Mouse (Mus musculus) liver, embryonic 14.5 days (tissue): ENCODE measurements around the gene Rab3il1. TPM values are rescaled to one million over a fixed set of nuclear protein-coding genes. Genes with fewer than 3 reads are reported as not detected.
A peak's percentile ranks its signal among the peaks of the same experiment; 100 is the strongest.

ENCODE experiments used
- ATAC-seq: fragments of 200-750 bp; cut with Nextera tagmentation; 2 replicates; pipeline ENCODE4 v1.8.0; 2017; ENCODE audit warnings: moderate number of reproducible peaks, mild to moderate bottlenecking, moderate library complexity; ENCODE audit not compliant: insufficient read depth
- DNase-seq, 3 experiments: peaks; one replicate each; pipeline ENCODE4 v3.0.0-alpha.2; 2012 to 2013; ENCODE audit warnings: low read depth in 3 of 3, low spot score in 3 of 3
- H3K27ac ChIP-seq: fragments of 300-500 bp; sonication (generic); 2 replicates; pipeline ENCODE4 v1.5.1; 2014; ENCODE audit warnings: moderate library complexity, mild to moderate bottlenecking, control low read depth, inconsistent platforms
- H3K27me3 ChIP-seq: fragments of 300-500 bp; sonication (generic); 2 replicates; pipeline ENCODE4 v1.6.1; 2014; ENCODE audit warnings: mild to moderate bottlenecking, low read length, moderate library complexity; ENCODE audit not compliant: control insufficient read depth, insufficient read depth
- H3K36me3 ChIP-seq: fragments of 300-500 bp; sonication (generic); replicated peaks from 2 replicates; pipeline ENCODE4 v1.6.1; 2014; ENCODE audit warnings: low read depth; ENCODE audit not compliant: control insufficient read depth, insufficient read depth
- H3K4me1 ChIP-seq, 2 experiments: fragments of 200-500 bp in 1 of 2; fragments of 300-500 bp in 1 of 2; sonication (generic) in 1 of 2; replicated peaks; 2 replicates each; pipeline ENCODE4 v1.6.1; 2012 to 2014; ENCODE audit warnings: antibody characterized with exemption in 1 of 2, inconsistent platforms in 1 of 2, low read length in 1 of 2; ENCODE audit not compliant: control insufficient read depth in 2 of 2, insufficient read depth in 2 of 2
- H3K4me2 ChIP-seq: fragments of 300-500 bp; sonication (generic); 2 replicates; pipeline ENCODE4 v1.6.1; 2014; ENCODE audit warnings: low read depth, mild to moderate bottlenecking, control low read depth, moderate library complexity
- H3K4me3 ChIP-seq, 2 experiments: fragments of 200-500 bp in 1 of 2; fragments of 300-500 bp in 1 of 2; sonication (generic) in 1 of 2; 2 replicates each; pipeline ENCODE4 v1.5.1; 2012 to 2014; ENCODE audit warnings: low read depth in 2 of 2, low read length in 2 of 2, mild to moderate bottlenecking in 2 of 2, control low read depth in 1 of 2, inconsistent platforms in 1 of 2, moderate library complexity in 1 of 2; ENCODE audit not compliant: insufficient read depth in 1 of 2
- H3K9ac ChIP-seq: fragments of 300-500 bp; sonication (generic); replicated peaks from 2 replicates; pipeline ENCODE4 v1.6.1; 2014; ENCODE audit warnings: mild to moderate bottlenecking, control low read depth, moderate library complexity
- H3K9me3 ChIP-seq: fragments of 300-500 bp; sonication (generic); 2 replicates; pipeline ENCODE4 v1.6.1; 2016; ENCODE audit warnings: low read length, mixed read lengths; ENCODE audit not compliant: control insufficient read depth
- CTCF ChIP-seq: IDR thresholded peaks from 2 replicates; pipeline ENCODE4 v1.5.1; 2016; ENCODE audit warnings: antibody characterized with exemption, low read depth, control low read depth
- EP300 ChIP-seq: IDR thresholded peaks from 2 replicates; pipeline ENCODE4 v1.6.1; 2016; ENCODE audit warnings: antibody characterized with exemption, low read depth
- WGBS: fragments of 180-500 bp; shearing (Covaris S2); extraction: QIAGEN DNeasy Blood & Tissue Kit; methylation state at CpG from one replicate; pipeline ENCODE4 v1.1.7; 2014; ENCODE audit not compliant: insufficient replicate concordance; 5-methylcytosine and 5-hydroxymethylcytosine counted together
- polyA plus RNA-seq, 2 experiments: library from polyadenylated mRNA; depleted of rRNA in 1 of 2; stranded (reverse) in 1 of 2; unstranded in 1 of 2; fragments of >200 nt; fragmentation: Nextera tagmentation in 1 of 2; extraction: Ambion mirVana in 1 of 2; gene quantifications; 2 replicates each; pipeline versions ENCODE4 v1.2.1 to v1.2.3; 2012 to 2014

Gene Rab3il1
- polyA plus RNA-seq, 2 experiments: 122 to 240 TPM

GRCm38 (mm10) chr19:10037534-10037933, 36.1 kb downstream of the Rab3il1 start:
- ATAC-seq (no peak), DNase-seq (no peak)
- Histone ChIP-seq H3K4me3 (no peak overlapping the region), H3K9ac (no peak overlapping the region), H3K27me3 (no peaks in the 10 kb centered on the region; the same call in 1 of the 2 replicates), H3K36me3 (peaks cover 56% of the 10 kb centered on the region), H3K27ac (no peak overlapping the region), H3K4me2 (no peak overlapping the region), H3K9me3 (no peaks in the 10 kb centered on the region), H3K4me1 (peaks cover 5 to 11% of the 10 kb centered on the region in 2 experiments; a peak in 2 of 4 replicates)
- 76% methylated on average over 2 of the region's 2 CpGs for WGBS
- TF ChIP-seq CTCF: no peak
- no peak for TF ChIP-seq EP300

DNA sequence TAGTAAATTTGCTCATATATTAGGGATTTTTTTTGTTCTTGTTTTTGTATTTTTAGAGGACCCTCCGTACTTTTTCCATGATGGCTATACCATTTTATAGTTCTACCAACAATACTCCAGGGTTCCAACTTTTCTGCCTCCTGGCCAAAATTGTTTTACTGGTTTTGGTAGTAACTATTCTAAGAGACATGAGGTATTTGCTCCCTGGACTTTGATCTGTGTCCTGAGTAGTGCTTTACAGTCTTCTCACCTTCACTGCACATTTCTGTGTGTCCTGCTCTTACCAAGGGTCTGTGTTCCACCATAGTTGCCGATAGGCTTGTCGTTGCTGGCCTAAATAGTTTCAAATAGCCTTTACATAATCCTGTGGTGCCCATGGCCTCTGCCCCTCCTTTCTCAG, 36.9 kb downstream of the Rab3il1 start:
- DNase-seq: no peak

DNA sequence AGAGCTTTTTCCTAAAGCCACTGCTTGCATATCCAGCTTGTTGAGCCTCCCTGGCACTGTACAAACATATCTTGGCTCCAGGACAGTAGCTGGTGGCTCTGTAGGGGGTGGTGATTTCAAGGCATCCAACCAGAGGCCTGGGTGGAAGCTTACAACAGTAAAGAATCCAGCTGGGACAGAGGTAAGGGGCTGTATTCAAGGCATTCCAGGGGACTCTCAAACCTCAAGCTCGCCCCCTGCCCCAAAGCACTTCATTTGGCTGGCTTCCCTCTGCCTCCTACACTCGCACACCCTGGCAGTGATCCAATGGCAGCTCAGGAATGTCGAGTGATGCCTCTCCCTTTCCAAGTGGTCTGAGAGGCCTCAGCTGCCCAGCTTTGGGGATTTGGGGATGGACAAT, 37.4 kb downstream of the Rab3il1 start:
- no peak for DNase-seq
- no peak overlapping the region for H3K4me3 ChIP-seq
- ATAC-seq: no peak
- H3K9me3 ChIP-seq: no peaks in the 10 kb centered on the region
- H3K4me1 ChIP-seq: peaks cover 5 to 22% of the 10 kb centered on the region in 2 experiments; a peak in 3 of 4 replicates
- no peaks in the 10 kb centered on the region; the same call in 1 of the 2 replicates for H3K27me3 ChIP-seq
- TF ChIP-seq CTCF: no peak
- TF ChIP-seq EP300: no peak
- peaks cover 42% of the 10 kb centered on the region for H3K36me3 ChIP-seq
- H3K27ac ChIP-seq: no peak overlapping the region
- H3K4me2 ChIP-seq: no peak overlapping the region
- 55% methylated on average over 3 of the region's 3 CpGs for WGBS
- no peak overlapping the region for H3K9ac ChIP-seq

More for the DNA sequence above, 36.9 kb downstream of the Rab3il1 start:
- H3K9ac ChIP-seq: no peak overlapping the region
- WGBS: 90% methylated on average over 3 of the region's 3 CpGs
- no peak for TF ChIP-seq EP300
- TF ChIP-seq CTCF: no peak
- no peak for ATAC-seq
- no peak overlapping the region for H3K4me3 ChIP-seq
- no peaks in the 10 kb centered on the region; the same call in 1 of the 2 replicates for H3K27me3 ChIP-seq
- H3K4me2 ChIP-seq: no peak overlapping the region
- H3K27ac ChIP-seq: no peak overlapping the region
- no peaks in the 10 kb centered on the region for H3K9me3 ChIP-seq
- peaks cover 5 to 18% of the 10 kb centered on the region in 2 experiments; a peak in 2 of 4 replicates for H3K4me1 ChIP-seq
- H3K36me3 ChIP-seq: peaks cover 48% of the 10 kb centered on the region

DNA sequence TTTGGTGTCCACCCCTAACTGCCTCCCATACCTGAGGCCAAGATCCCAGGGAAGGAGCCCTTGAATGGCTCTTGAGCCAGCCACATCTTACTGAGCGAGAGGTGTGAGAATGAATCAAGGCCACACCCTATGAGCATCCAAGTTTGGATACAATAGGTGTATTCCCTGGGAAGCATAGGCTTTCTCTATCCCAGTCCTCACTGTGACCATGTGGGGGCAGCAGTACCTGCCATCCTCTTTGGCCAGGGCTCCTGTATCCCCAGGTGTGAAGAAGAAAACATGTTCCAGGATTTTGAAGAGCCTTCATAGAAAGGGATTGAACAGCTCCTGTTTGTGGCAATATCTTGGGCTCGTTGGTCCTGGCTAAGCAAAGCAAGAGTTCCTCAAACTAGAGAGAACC, 38.1 kb downstream of the Rab3il1 start:
- 63% methylated on average over 2 of the region's 2 CpGs for WGBS

GRCm38 (mm10) chr19:10040866-10041387, 39.5 kb downstream of the Rab3il1 start:
- Histone ChIP-seq H3K27ac (no peak overlapping the region), H3K9me3 (no peaks in the 10 kb centered on the region), H3K4me1 (peaks cover 12 to 35% of the 10 kb centered on the region in 2 experiments), H3K27me3 (no peaks in the 10 kb centered on the region; the same call in 1 of the 2 replicates), H3K36me3 (peaks cover 22% of the 10 kb centered on the region), H3K4me3 (peak overlapping the region in 1 of 2 experiments; percentile 63; a peak in 2 of 4 replicates), H3K4me2 (peak overlapping the region; percentile 87), H3K9ac (no peak overlapping the region)
- no peak for TF ChIP-seq CTCF
- TF ChIP-seq EP300: no peak
- DNase-seq (no peak), ATAC-seq (no peak)
- 13% methylated on average over 20 of the region's 20 CpGs for WGBS

More for the DNA sequence above, 38.1 kb downstream of the Rab3il1 start:
- TF ChIP-seq CTCF (peak; percentile 52), EP300 (no peak)
- ATAC-seq: no peak
- Histone ChIP-seq H3K4me1 (peaks cover 5 to 24% of the 10 kb centered on the region in 2 experiments; a peak in 3 of 4 replicates), H3K4me2 (no peak overlapping the region), H3K27me3 (no peaks in the 10 kb centered on the region; the same call in 1 of the 2 replicates), H3K9me3 (no peaks in the 10 kb centered on the region), H3K9ac (no peak overlapping the region), H3K4me3 (no peak overlapping the region), H3K27ac (no peak overlapping the region), H3K36me3 (peaks cover 35% of the 10 kb centered on the region)
- no peak for DNase-seq
